Mouse (Mus musculus): ENCODE results near the gene Pdia2. TPM values are rescaled to one million over a fixed set of nuclear protein-coding genes. Genes with fewer than 3 reads are reported as not detected.
"Not testable (repeated sequence)": the region's sequence is repeated elsewhere in the genome, so short reads cannot be mapped to it uniquely, and the experiment has no call there.

Gene Pdia2
- polyA plus RNA-seq, 1 experiment from 2014 or later, result 0.14 TPM

GRCm38 (mm10) chr17:26187592-26187991 lies 11.3 kb downstream of the Pdia2 start:
- WGBS, result 97% methylated on average over 5 of the region's 5 CpGs

GRCm38 (mm10) chr17:26181179-26181578 lies 17.7 kb downstream of the Pdia2 start:
- Histone ChIP-seq H3K4me1 (ENCODE audit: control insufficient read depth, insufficient read depth, low read depth, low read length) (no peaks in the 10 kb centered on the region), H3K9ac (ENCODE audit: low read depth, low read length) (no peak overlapping the region), H3K36me3 (ENCODE audit: control insufficient read depth, insufficient read depth, low read length) (peaks cover 14% of the 10 kb centered on the region), H3K27me3 (replicated peaks; ENCODE audit: control insufficient read depth, insufficient read depth, low read length) (no peaks in the 10 kb centered on the region), H3K9me3 (ENCODE audit: control insufficient read depth, low read length) (no peaks in the 10 kb centered on the region), H3K4me2 (ENCODE audit: low read length) (no peak overlapping the region), H3K4me3 (ENCODE audit: low read length) (no peak overlapping the region), H3K27ac (ENCODE audit: low read depth, low read length) (no peak overlapping the region)
- WGBS, result 96% methylated on average over 3 of the region's 3 CpGs
- ATAC-seq, result no peak

More at GRCm38 (mm10) chr17:26187592-26187991, 11.3 kb downstream of the Pdia2 start:
- H3K4me3 ChIP-seq (ENCODE audit: low read length), result no peak overlapping the region
- no peak overlapping the region for H3K4me2 ChIP-seq (ENCODE audit: low read length)
- no peaks in the 10 kb centered on the region for H3K9me3 ChIP-seq (ENCODE audit: control insufficient read depth, low read length)
- H3K9ac ChIP-seq (ENCODE audit: low read depth, low read length), result no peak overlapping the region
- H3K27ac ChIP-seq (ENCODE audit: low read depth, low read length), result no peak overlapping the region
- no peaks in the 10 kb centered on the region for H3K27me3 ChIP-seq (replicated peaks; ENCODE audit: control insufficient read depth, insufficient read depth, low read length)
- no peak for ATAC-seq
- no peaks in the 10 kb centered on the region for H3K4me1 ChIP-seq (ENCODE audit: control insufficient read depth, insufficient read depth, low read depth, low read length)
- peaks cover 55% of the 10 kb centered on the region for H3K36me3 ChIP-seq (ENCODE audit: control insufficient read depth, insufficient read depth, low read length)

- Histone ChIP-seq H3K27me3 (replicated peaks; ENCODE audit: control insufficient read depth, insufficient read depth, low read length) (no peaks in the 10 kb centered on the region), H3K27ac (ENCODE audit: low read depth, low read length) (no peak overlapping the region), H3K4me1 (ENCODE audit: control insufficient read depth, insufficient read depth, low read depth, low read length) (no peaks in the 10 kb centered on the region), H3K9me3 (ENCODE audit: control insufficient read depth, low read length) (no peaks in the 10 kb centered on the region), H3K4me2 (ENCODE audit: low read length) (no peak overlapping the region), H3K9ac (ENCODE audit: low read depth, low read length) (no peak overlapping the region), H3K4me3 (ENCODE audit: low read length) (no peak overlapping the region), H3K36me3 (ENCODE audit: control insufficient read depth, insufficient read depth, low read length) (peaks cover 10% of the 10 kb centered on the region)
- ATAC-seq, result no peak
These were observed 20.3 kb downstream of the Pdia2 start for GRCm38 (mm10) chr17:26178611-26179010.

- H3K4me3 ChIP-seq (ENCODE audit: low read length); H3K27ac ChIP-seq (ENCODE audit: low read depth, low read length); H3K27me3 ChIP-seq (replicated peaks; ENCODE audit: control insufficient read depth, insufficient read depth, low read length); H3K4me1 ChIP-seq (ENCODE audit: control insufficient read depth, insufficient read depth, low read depth, low read length); ATAC-seq; H3K9ac ChIP-seq (ENCODE audit: low read depth, low read length); H3K4me2 ChIP-seq (ENCODE audit: low read length); H3K36me3 ChIP-seq (ENCODE audit: control insufficient read depth, insufficient read depth, low read length); H3K9me3 ChIP-seq (ENCODE audit: control insufficient read depth, low read length): not testable (repeated sequence)
- WGBS, result 92% methylated on average over 2 of the region's 2 CpGs
These were observed 23.6 kb downstream of the Pdia2 start for GRCm38 (mm10) chr17:26175248-26175647.

DNA sequence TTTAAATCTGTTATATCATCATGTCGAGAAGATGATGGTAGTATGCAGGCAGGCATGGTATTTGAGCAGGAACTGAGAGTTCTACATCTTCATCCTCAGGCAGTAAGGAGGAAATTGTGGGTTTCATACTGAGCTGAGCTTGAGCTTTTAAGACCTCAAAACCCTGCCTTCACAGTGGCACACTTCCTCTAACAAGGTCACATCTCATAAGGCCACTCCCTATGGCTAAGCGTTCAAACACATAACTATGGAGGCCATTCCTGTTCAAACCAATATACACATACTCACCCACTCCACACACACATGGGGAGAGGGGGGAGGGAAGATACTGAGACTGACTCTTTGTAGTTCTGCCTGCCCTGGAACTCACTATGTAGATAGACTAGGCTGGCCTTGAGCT lies 30.8 kb downstream of the Pdia2 start:
- Histone ChIP-seq H3K36me3 (ENCODE audit: control insufficient read depth, insufficient read depth, low read length) (no peaks in the 10 kb centered on the region), H3K4me1 (ENCODE audit: control insufficient read depth, insufficient read depth, low read depth, low read length) (no peaks in the 10 kb centered on the region), H3K9ac (ENCODE audit: low read depth, low read length) (no peak overlapping the region), H3K9me3 (ENCODE audit: control insufficient read depth, low read length) (no peaks in the 10 kb centered on the region), H3K4me3 (ENCODE audit: low read length) (no peak overlapping the region), H3K27ac (ENCODE audit: low read depth, low read length) (no peak overlapping the region), H3K4me2 (ENCODE audit: low read length) (no peak overlapping the region), H3K27me3 (replicated peaks; ENCODE audit: control insufficient read depth, insufficient read depth, low read length) (no peaks in the 10 kb centered on the region)
- WGBS, result 95% methylated on average over 2 of the region's 2 CpGs
- ATAC-seq, result no peak

- no peak overlapping the region for H3K4me2 ChIP-seq (ENCODE audit: low read length)
- no peaks in the 10 kb centered on the region for H3K27me3 ChIP-seq (replicated peaks; ENCODE audit: control insufficient read depth, insufficient read depth, low read length)
- no peak overlapping the region for H3K9ac ChIP-seq (ENCODE audit: low read depth, low read length)
- H3K9me3 ChIP-seq (ENCODE audit: control insufficient read depth, low read length), result no peaks in the 10 kb centered on the region
- no peak overlapping the region for H3K27ac ChIP-seq (ENCODE audit: low read depth, low read length)
- no peaks in the 10 kb centered on the region for H3K36me3 ChIP-seq (ENCODE audit: control insufficient read depth, insufficient read depth, low read length)
- 100% methylated on average over 1 of the region's 1 CpGs for WGBS
- ATAC-seq, result no peak
- no peak overlapping the region for H3K4me3 ChIP-seq (ENCODE audit: low read length)
- H3K4me1 ChIP-seq (ENCODE audit: control insufficient read depth, insufficient read depth, low read depth, low read length), result no peaks in the 10 kb centered on the region
These were observed 36.2 kb downstream of the Pdia2 start for GRCm38 (mm10) chr17:26162736-26163135.

- no peak overlapping the region for H3K9ac ChIP-seq (ENCODE audit: low read depth, low read length)
- H3K4me3 ChIP-seq (ENCODE audit: low read length), result no peak overlapping the region
- WGBS, result 100% methylated on average over 2 of the region's 2 CpGs
- H3K36me3 ChIP-seq (ENCODE audit: control insufficient read depth, insufficient read depth, low read length), result peaks cover 4% of the 10 kb centered on the region
- no peak for ATAC-seq
- no peak overlapping the region for H3K27ac ChIP-seq (ENCODE audit: low read depth, low read length)
- no peaks in the 10 kb centered on the region for H3K27me3 ChIP-seq (replicated peaks; ENCODE audit: control insufficient read depth, insufficient read depth, low read length)
- H3K4me1 ChIP-seq (ENCODE audit: control insufficient read depth, insufficient read depth, low read depth, low read length), result no peaks in the 10 kb centered on the region
- H3K9me3 ChIP-seq (ENCODE audit: control insufficient read depth, low read length), result no peaks in the 10 kb centered on the region
- H3K4me2 ChIP-seq (ENCODE audit: low read length), result no peak overlapping the region
These were observed 46.8 kb downstream of the Pdia2 start for GRCm38 (mm10) chr17:26151886-26152630.

DNA sequence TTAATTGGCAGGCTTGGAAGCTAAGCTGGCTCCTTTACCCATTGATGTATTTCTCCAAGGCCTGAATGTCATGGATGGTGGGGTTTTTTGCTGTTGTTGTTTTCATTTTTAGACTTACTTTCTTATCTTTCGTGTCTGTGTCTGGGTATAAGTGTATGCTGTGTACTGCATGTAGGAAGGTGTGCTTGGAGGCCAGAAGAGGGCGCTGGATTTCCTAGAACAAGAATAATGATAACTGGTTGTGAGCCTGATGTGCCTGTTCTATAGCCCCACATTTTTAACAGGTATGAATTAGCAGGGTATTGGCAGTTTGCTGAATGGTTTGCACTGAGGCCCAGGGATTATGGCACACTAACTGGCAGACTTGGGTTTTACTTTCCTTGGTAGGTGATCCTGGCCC lies 49.8 kb downstream of the Pdia2 start:
- 80% methylated on average over 2 of the region's 2 CpGs for WGBS
- Histone ChIP-seq H3K36me3 (ENCODE audit: control insufficient read depth, insufficient read depth, low read length) (peaks cover 10% of the 10 kb centered on the region), H3K27ac (ENCODE audit: low read depth, low read length) (no peak overlapping the region), H3K9ac (ENCODE audit: low read depth, low read length) (no peak overlapping the region), H3K4me1 (ENCODE audit: control insufficient read depth, insufficient read depth, low read depth, low read length) (no peaks in the 10 kb centered on the region), H3K27me3 (replicated peaks; ENCODE audit: control insufficient read depth, insufficient read depth, low read length) (no peaks in the 10 kb centered on the region), H3K4me3 (ENCODE audit: low read length) (no peak overlapping the region), H3K4me2 (ENCODE audit: low read length) (no peak overlapping the region), H3K9me3 (ENCODE audit: control insufficient read depth, low read length) (no peaks in the 10 kb centered on the region)
- no peak for ATAC-seq

Data from hindbrain, embryonic 16.5 days (tissue).